Mouse (Mus musculus) stomach, postnatal 0 days (tissue): ENCODE measurements at regions not wholly inside any gene's neighbourhood (a gene's known extent, or its start where the extent isn't known, plus 50 kb on each side); places are given as distances from the start of the nearest gene placed in this dataset.
A peak's percentile ranks its signal among the peaks of the same experiment; 100 is the strongest.
"Not testable (repeated sequence)": the region's sequence is repeated elsewhere in the genome, so short reads cannot be mapped to it uniquely, and the experiment has no call there.

Experiments used
- ATAC-seq: fragments of 200-750 bp; cut with Nextera tagmentation; 2 replicates; pipeline ENCODE4 v1.8.0; 2017; ENCODE audit not compliant: low FRiP score, low TSS enrichment
- DNase-seq: peaks from one replicate; pipeline ENCODE4 v3.0.0-alpha.2; 2016; ENCODE audit warnings: low spot score
- H3K27ac ChIP-seq: fragments of 300-500 bp; sonication (generic); replicated peaks from 2 replicates; pipeline ENCODE4 v1.5.1; 2014; ENCODE audit warnings: mild to moderate bottlenecking, control low read depth
- H3K27me3 ChIP-seq: fragments of 300-500 bp; sonication (generic); 2 replicates; pipeline ENCODE4 v1.6.1; 2014; ENCODE audit warnings: low read length; ENCODE audit not compliant: control insufficient read depth, insufficient read depth
- H3K36me3 ChIP-seq: fragments of 300-500 bp; sonication (generic); 2 replicates; pipeline ENCODE4 v1.6.1; 2014; ENCODE audit warnings: low read length, mixed read lengths; ENCODE audit not compliant: control insufficient read depth, insufficient read depth
- H3K4me1 ChIP-seq: fragments of 300-500 bp; sonication (generic); replicated peaks from 2 replicates; pipeline ENCODE4 v1.6.1; 2014; ENCODE audit warnings: antibody characterized with exemption; ENCODE audit not compliant: control insufficient read depth, insufficient read depth
- H3K4me2 ChIP-seq: fragments of 300-500 bp; sonication (generic); replicated peaks from 2 replicates; pipeline ENCODE4 v1.6.1; 2014; ENCODE audit warnings: low read depth, mild to moderate bottlenecking, control low read depth, moderate library complexity
- H3K4me3 ChIP-seq: fragments of 300-500 bp; sonication (generic); 2 replicates; pipeline ENCODE4 v1.5.1; 2014; ENCODE audit warnings: low read depth, low read length, control low read depth
- H3K9ac ChIP-seq: fragments of 300-500 bp; sonication (generic); 2 replicates; pipeline ENCODE4 v1.6.1; 2014; ENCODE audit warnings: mild to moderate bottlenecking, low read length, control low read depth, mixed read lengths
- H3K9me3 ChIP-seq: fragments of 300-500 bp; sonication (generic); 2 replicates; pipeline ENCODE4 v1.6.1; 2016; ENCODE audit warnings: low read length; ENCODE audit not compliant: control insufficient read depth
- WGBS: fragments of 180-500 bp; shearing (Covaris S2); extraction: QIAGEN DNeasy Blood & Tissue Kit; methylation state at CpG from one replicate; pipeline ENCODE4 v1.1.7; 2014; 5-methylcytosine and 5-hydroxymethylcytosine counted together

GRCm38 (mm10) chr8:71026424-71026890 lies 120.7 kb downstream of the Map1s start:
- H3K9me3 ChIP-seq, H3K4me2 ChIP-seq, H3K9ac ChIP-seq, H3K36me3 ChIP-seq, H3K4me3 ChIP-seq, H3K27me3 ChIP-seq, H3K4me1 ChIP-seq, ATAC-seq, H3K27ac ChIP-seq: not testable (repeated sequence)
- peak; percentile 26 for DNase-seq
- WGBS, result 3% methylated on average over 17 of the region's 17 CpGs

GRCm38 (mm10) chr8:71028564-71028963 lies 122.8 kb downstream of the Map1s start:
- not testable (repeated sequence) for ATAC-seq, H3K9ac ChIP-seq
- 79% methylated on average over 2 of the region's 2 CpGs for WGBS

More at GRCm38 (mm10) chr8:71028564-71028963, 122.8 kb downstream of the Map1s start:
- H3K36me3 ChIP-seq, H3K9me3 ChIP-seq, H3K27me3 ChIP-seq, DNase-seq, H3K4me3 ChIP-seq, H3K4me2 ChIP-seq, H3K27ac ChIP-seq, H3K4me1 ChIP-seq: not testable (repeated sequence)
